Mouse (Mus musculus): Measurements from ENCODE around the gene Defb36. TPM values are rescaled to one million over a fixed set of nuclear protein-coding genes. Genes with fewer than 3 reads are reported as not detected.

Gene Defb36
- polyA plus RNA-seq, 1 experiment from 2014 or later, result not detected

DNA sequence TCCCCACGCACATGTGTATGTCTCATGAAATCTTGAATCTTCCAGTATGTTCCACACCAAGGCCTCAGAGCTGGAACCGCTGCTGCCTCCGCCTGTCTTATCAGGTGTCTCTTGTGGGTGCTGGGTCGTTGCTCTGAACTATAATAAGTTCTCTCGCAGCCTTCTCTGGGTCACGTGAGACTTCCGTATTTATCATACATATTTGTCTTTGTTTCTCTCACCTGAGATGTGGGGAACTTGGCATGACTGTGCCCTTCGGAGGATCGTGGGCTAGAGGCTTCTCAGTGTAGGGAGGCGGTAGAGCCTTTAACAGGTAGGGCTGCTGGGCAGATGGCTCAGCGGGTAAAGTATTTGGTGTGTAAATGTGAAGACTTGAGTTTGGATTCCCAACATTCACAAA is 23.5 kb upstream of the Defb36 start:
- Histone ChIP-seq H3K4me2 (ENCODE audit: low read length) (no peak overlapping the region), H3K27me3 (ENCODE audit: control insufficient read depth, insufficient read depth, low read length) (no peaks in the 10 kb centered on the region), H3K9me3 (ENCODE audit: control insufficient read depth, low read length) (no peaks in the 10 kb centered on the region), H3K4me3 (ENCODE audit: control insufficient read depth in 1 of 2, insufficient read depth in 1 of 2, low read depth in 1 of 2, low read length in 2 of 2) (no peak overlapping the region), H3K36me3 (ENCODE audit: control insufficient read depth, insufficient read depth, low read length) (no peaks in the 10 kb centered on the region), H3K4me1 (ENCODE audit: control insufficient read depth in 2 of 2, insufficient read depth in 2 of 2, low read length in 2 of 2) (peaks cover 10 to 11% of the 10 kb centered on the region in 2 experiments), H3K27ac (replicated peaks in 1 of 2; ENCODE audit: control insufficient read depth in 1 of 2, insufficient read depth in 1 of 2, low read depth in 2 of 2, low read length in 2 of 2) (no peak overlapping the region), H3K9ac (ENCODE audit: low read length) (no peak overlapping the region)
- WGBS, result 58% methylated on average over 11 of the region's 11 CpGs
- ATAC-seq (ENCODE audit: insufficient number of reproducible peaks, insufficient read depth, low FRiP score, low read depth), result no peak

DNA sequence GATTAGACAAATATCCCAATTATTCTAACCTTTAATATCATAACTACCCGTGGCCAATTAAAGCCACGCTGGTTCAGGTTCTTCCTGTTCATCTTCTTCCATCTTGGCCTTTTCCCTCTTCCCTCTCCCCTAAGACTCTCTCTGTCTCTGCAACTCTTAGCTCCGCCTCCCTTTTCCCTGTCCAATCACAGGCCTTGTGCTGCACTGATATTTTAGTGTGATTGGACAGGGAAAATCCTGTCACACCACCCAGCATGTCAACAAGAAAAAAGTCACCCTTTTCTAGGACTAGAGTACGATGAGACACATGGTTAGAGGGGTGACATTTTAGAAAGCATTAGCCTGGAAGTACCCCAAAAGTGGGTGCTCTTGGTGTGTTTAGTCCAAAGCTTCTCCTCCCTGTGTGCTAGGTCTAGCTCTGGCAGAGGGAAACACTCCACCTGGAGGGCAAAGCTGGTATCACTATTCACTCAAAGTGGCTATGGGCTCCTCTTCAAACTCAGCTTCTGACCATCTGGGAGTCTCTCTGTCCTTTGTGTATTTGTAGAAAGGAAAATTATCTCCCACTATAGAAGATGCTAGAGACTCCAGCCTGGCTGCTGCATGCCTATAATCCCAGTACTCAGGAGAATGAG is 17.1 kb upstream of the Defb36 start:
- Histone ChIP-seq H3K4me2 (ENCODE audit: low read length) (no peak overlapping the region), H3K4me3 (ENCODE audit: control insufficient read depth in 1 of 2, insufficient read depth in 1 of 2, low read depth in 1 of 2, low read length in 2 of 2) (no peak overlapping the region), H3K4me1 (ENCODE audit: control insufficient read depth in 2 of 2, insufficient read depth in 2 of 2, low read length in 2 of 2) (peaks cover 0 to 4% of the 10 kb centered on the region in 2 experiments; a peak in 2 of 4 replicates), H3K9ac (ENCODE audit: low read length) (no peak overlapping the region), H3K9me3 (ENCODE audit: control insufficient read depth, low read length) (no peaks in the 10 kb centered on the region), H3K27me3 (ENCODE audit: control insufficient read depth, insufficient read depth, low read length) (no peaks in the 10 kb centered on the region), H3K27ac (replicated peaks in 1 of 2; ENCODE audit: control insufficient read depth in 1 of 2, insufficient read depth in 1 of 2, low read depth in 2 of 2, low read length in 2 of 2) (no peak overlapping the region), H3K36me3 (ENCODE audit: control insufficient read depth, insufficient read depth, low read length) (no peaks in the 10 kb centered on the region)
- WGBS, result 74% methylated on average over 4 of the region's 4 CpGs
- no peak for ATAC-seq (ENCODE audit: insufficient number of reproducible peaks, insufficient read depth, low FRiP score, low read depth)

DNA sequence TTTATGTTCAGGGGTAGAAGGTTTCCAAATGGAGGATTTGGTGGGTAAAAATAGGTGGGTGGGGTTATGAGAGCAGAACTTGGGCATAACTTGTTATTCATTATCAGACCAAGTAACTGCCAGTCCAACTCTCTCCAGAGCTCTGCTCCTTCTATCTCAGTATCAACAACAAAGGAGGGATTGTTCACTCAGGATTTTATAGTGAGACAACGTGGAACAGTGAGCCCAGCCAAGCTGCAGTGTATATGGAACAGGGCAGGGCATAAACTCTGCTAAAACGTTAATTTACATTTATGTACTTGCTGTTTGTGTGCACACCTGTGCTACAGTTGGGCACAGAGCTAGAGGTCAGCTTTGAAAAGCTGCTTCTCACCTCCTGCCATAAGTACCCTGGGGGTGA is 15.7 kb upstream of the Defb36 start:
- H3K27me3 ChIP-seq (ENCODE audit: control insufficient read depth, insufficient read depth, low read length), result no peaks in the 10 kb centered on the region
- no peak for ATAC-seq (ENCODE audit: insufficient number of reproducible peaks, insufficient read depth, low FRiP score, low read depth)
- 41% methylated on average over 2 of the region's 2 CpGs for WGBS

GRCm38 (mm10) chr2:152589021-152589420 is 15.1 kb upstream of the Defb36 start:
- WGBS, result 49% methylated on average over 6 of the region's 6 CpGs
- ATAC-seq (ENCODE audit: insufficient number of reproducible peaks, insufficient read depth, low FRiP score, low read depth), result no peak

More for the DNA sequence above, 15.7 kb upstream of the Defb36 start:
- Histone ChIP-seq H3K9me3 (ENCODE audit: control insufficient read depth, low read length) (no peaks in the 10 kb centered on the region), H3K4me1 (ENCODE audit: control insufficient read depth in 2 of 2, insufficient read depth in 2 of 2, low read length in 2 of 2) (peaks cover 0 to 4% of the 10 kb centered on the region in 2 experiments; a peak in 2 of 4 replicates), H3K4me3 (ENCODE audit: control insufficient read depth in 1 of 2, insufficient read depth in 1 of 2, low read depth in 1 of 2, low read length in 2 of 2) (no peak overlapping the region), H3K4me2 (ENCODE audit: low read length) (no peak overlapping the region), H3K36me3 (ENCODE audit: control insufficient read depth, insufficient read depth, low read length) (no peaks in the 10 kb centered on the region), H3K9ac (ENCODE audit: low read length) (no peak overlapping the region), H3K27ac (replicated peaks in 1 of 2; ENCODE audit: control insufficient read depth in 1 of 2, insufficient read depth in 1 of 2, low read depth in 2 of 2, low read length in 2 of 2) (no peak overlapping the region)

DNA sequence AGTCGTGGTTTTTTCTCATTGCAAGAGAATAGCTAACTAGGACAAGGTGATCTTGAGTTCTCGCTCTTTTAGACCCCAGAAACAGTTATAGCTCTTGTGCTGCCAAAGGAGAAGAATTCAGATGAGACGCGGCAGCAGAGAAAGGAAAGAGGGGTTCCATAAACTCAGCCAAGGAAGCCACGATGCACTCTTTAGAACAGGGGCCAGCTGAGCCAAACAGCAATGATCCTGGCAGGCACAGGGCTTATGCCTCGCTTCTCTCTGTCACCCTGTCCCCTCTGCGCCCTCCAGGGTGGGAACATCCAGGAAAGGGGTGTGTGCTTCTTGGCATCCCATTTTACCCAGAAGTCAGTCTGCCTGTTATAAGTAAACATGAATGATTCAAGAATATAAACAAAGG is 4.8 kb upstream of the Defb36 start, which contains the start of gene Defb45:
Defb45 (minus strand) TSS at position 101 of the 400 bp plus-strand sequence.
- no peak within 1 kb of the TSS for H3K4me2 ChIP-seq (ENCODE audit: low read length)
- 58% methylated on average over 7 of the region's 7 CpGs for WGBS

More at GRCm38 (mm10) chr2:152589021-152589420, 15.1 kb upstream of the Defb36 start:
- H3K4me1 ChIP-seq (ENCODE audit: control insufficient read depth in 2 of 2, insufficient read depth in 2 of 2, low read length in 2 of 2), result peaks cover 0 to 4% of the 10 kb centered on the region in 2 experiments; a peak in 2 of 4 replicates
- H3K27me3 ChIP-seq (ENCODE audit: control insufficient read depth, insufficient read depth, low read length), result no peaks in the 10 kb centered on the region
- H3K9ac ChIP-seq (ENCODE audit: low read length), result no peak overlapping the region
- no peak overlapping the region for H3K4me3 ChIP-seq (ENCODE audit: control insufficient read depth in 1 of 2, insufficient read depth in 1 of 2, low read depth in 1 of 2, low read length in 2 of 2)
- H3K27ac ChIP-seq (replicated peaks in 1 of 2; ENCODE audit: control insufficient read depth in 1 of 2, insufficient read depth in 1 of 2, low read depth in 2 of 2, low read length in 2 of 2), result no peak overlapping the region
- no peaks in the 10 kb centered on the region for H3K36me3 ChIP-seq (ENCODE audit: control insufficient read depth, insufficient read depth, low read length)
- no peak overlapping the region for H3K4me2 ChIP-seq (ENCODE audit: low read length)
- no peaks in the 10 kb centered on the region for H3K9me3 ChIP-seq (ENCODE audit: control insufficient read depth, low read length)

DNA sequence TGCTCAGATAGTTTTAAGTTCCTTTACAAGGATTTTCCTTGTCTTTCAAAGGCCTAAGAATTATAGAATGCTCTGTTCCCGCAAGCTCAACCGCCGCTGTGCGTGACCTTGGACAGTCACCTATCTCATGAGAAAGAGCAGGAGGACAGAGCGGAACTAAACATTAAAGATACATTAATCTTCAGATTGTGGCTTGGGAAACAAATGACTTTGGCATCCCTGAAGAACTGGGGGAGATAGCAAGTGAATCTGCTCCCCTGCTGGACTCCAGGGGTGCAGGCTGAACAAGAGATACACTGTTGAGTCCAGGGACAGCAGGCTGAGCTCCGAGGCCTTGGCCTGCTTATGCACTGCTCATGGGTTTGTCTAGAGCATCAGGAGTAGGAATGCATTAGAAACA is 4.1 kb upstream of the Defb36 start:
- Histone ChIP-seq H3K4me1 (ENCODE audit: control insufficient read depth in 2 of 2, insufficient read depth in 2 of 2, low read length in 2 of 2) (no peaks in the 10 kb centered on the region), H3K9me3 (ENCODE audit: control insufficient read depth, low read length) (no peaks in the 10 kb centered on the region), H3K4me3 (ENCODE audit: control insufficient read depth in 1 of 2, insufficient read depth in 1 of 2, low read depth in 1 of 2, low read length in 2 of 2) (no peak overlapping the region), H3K4me2 (ENCODE audit: low read length) (no peak overlapping the region), H3K9ac (ENCODE audit: low read length) (no peak overlapping the region), H3K36me3 (ENCODE audit: control insufficient read depth, insufficient read depth, low read length) (no peaks in the 10 kb centered on the region), H3K27me3 (ENCODE audit: control insufficient read depth, insufficient read depth, low read length) (no peaks in the 10 kb centered on the region), H3K27ac (replicated peaks in 1 of 2; ENCODE audit: control insufficient read depth in 1 of 2, insufficient read depth in 1 of 2, low read depth in 2 of 2, low read length in 2 of 2) (no peak overlapping the region)
- ATAC-seq (ENCODE audit: insufficient number of reproducible peaks, insufficient read depth, low FRiP score, low read depth), result no peak
- 75% methylated on average over 6 of the region's 6 CpGs for WGBS

More for the DNA sequence above, 4.8 kb upstream of the Defb36 start, which contains the start of gene Defb45:
- no peak within 1 kb of the TSS for H3K4me3 ChIP-seq (ENCODE audit: control insufficient read depth in 1 of 2, insufficient read depth in 1 of 2, low read depth in 1 of 2, low read length in 2 of 2)
- H3K36me3 ChIP-seq (ENCODE audit: control insufficient read depth, insufficient read depth, low read length), result no peaks in the 10 kb centered on the region
- H3K9ac ChIP-seq (ENCODE audit: low read length), result no peak within 1 kb of the TSS
- H3K27me3 ChIP-seq (ENCODE audit: control insufficient read depth, insufficient read depth, low read length), result no peaks in the 10 kb centered on the region
- no peaks in the 10 kb centered on the region for H3K4me1 ChIP-seq (ENCODE audit: control insufficient read depth in 2 of 2, insufficient read depth in 2 of 2, low read length in 2 of 2)
- ATAC-seq (ENCODE audit: insufficient number of reproducible peaks, insufficient read depth, low FRiP score, low read depth), result no peak
- H3K27ac ChIP-seq (replicated peaks in 1 of 2; ENCODE audit: control insufficient read depth in 1 of 2, insufficient read depth in 1 of 2, low read depth in 2 of 2, low read length in 2 of 2), result no peak within 1 kb of the TSS
- no peaks in the 10 kb centered on the region for H3K9me3 ChIP-seq (ENCODE audit: control insufficient read depth, low read length)

DNA sequence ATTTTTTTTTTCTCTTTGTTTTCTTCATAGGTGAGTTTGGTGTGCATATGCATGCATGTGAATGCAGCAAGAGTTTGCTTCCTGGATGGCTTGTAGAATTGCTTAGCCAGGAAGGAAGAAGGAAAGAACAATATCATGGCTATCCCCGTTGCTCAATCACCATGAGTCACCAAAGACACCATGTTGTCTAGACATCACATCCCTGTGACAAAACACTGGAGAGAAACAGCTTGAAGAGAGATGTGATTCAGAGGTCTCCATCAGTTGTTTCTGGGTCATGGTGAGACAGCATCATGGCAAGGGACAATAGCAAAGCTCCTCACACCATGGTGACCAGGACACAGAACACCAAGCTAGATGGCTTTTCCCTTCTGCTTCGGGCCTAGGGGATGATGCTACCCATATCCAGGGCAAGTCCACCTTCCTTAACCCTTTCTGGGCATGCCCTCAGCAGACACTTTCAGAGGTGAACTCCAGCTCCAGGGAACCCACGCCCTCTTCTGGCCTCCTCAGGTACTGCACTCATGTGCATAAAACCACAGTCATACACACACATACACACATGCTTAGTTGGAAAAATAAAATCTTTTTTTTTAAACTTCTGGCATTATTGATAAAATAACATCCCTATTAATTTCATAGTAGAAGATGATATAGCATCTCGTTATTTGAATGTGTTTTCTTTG is 2.7 kb upstream of the Defb36 start:
- H3K27me3 ChIP-seq (ENCODE audit: control insufficient read depth, insufficient read depth, low read length), result no peaks in the 10 kb centered on the region
- no peaks in the 10 kb centered on the region for H3K4me1 ChIP-seq (ENCODE audit: control insufficient read depth in 2 of 2, insufficient read depth in 2 of 2, low read length in 2 of 2)
- no peak for ATAC-seq (ENCODE audit: insufficient number of reproducible peaks, insufficient read depth, low FRiP score, low read depth)
- H3K36me3 ChIP-seq (ENCODE audit: control insufficient read depth, insufficient read depth, low read length), result no peaks in the 10 kb centered on the region
- no peak overlapping the region for H3K4me2 ChIP-seq (ENCODE audit: low read length)
- H3K9me3 ChIP-seq (ENCODE audit: control insufficient read depth, low read length), result no peaks in the 10 kb centered on the region
- H3K4me3 ChIP-seq (ENCODE audit: control insufficient read depth in 1 of 2, insufficient read depth in 1 of 2, low read depth in 1 of 2, low read length in 2 of 2), result no peak overlapping the region
- WGBS, result 72% methylated on average over 4 of the region's 4 CpGs
- H3K27ac ChIP-seq (replicated peaks in 1 of 2; ENCODE audit: control insufficient read depth in 1 of 2, insufficient read depth in 1 of 2, low read depth in 2 of 2, low read length in 2 of 2), result no peak overlapping the region
- no peak overlapping the region for H3K9ac ChIP-seq (ENCODE audit: low read length)
